Mouse (Mus musculus) inflammation-experienced regulatory T-cells, adult 6 months (primary cell): ENCODE measurements around the gene Map1a. TPM values are rescaled to one million over a fixed set of nuclear protein-coding genes. Genes with fewer than 3 reads are reported as not detected.

Source experiments
- ATAC-seq: one replicate; pipeline ENCODE4 v1.8.0; 2017
- polyA plus RNA-seq, 3 experiments: library from polyadenylated mRNA; unstranded; fragments of 100-300 nt; shearing (Covaris generic); gene quantifications; one replicate each; pipeline ENCODE4 v1.2.1; 2017

Gene Map1a
- polyA plus RNA-seq: under 1 TPM in 2 of 3 experiments, not detected in 1; 0.14 to 0.39 TPM

DNA sequence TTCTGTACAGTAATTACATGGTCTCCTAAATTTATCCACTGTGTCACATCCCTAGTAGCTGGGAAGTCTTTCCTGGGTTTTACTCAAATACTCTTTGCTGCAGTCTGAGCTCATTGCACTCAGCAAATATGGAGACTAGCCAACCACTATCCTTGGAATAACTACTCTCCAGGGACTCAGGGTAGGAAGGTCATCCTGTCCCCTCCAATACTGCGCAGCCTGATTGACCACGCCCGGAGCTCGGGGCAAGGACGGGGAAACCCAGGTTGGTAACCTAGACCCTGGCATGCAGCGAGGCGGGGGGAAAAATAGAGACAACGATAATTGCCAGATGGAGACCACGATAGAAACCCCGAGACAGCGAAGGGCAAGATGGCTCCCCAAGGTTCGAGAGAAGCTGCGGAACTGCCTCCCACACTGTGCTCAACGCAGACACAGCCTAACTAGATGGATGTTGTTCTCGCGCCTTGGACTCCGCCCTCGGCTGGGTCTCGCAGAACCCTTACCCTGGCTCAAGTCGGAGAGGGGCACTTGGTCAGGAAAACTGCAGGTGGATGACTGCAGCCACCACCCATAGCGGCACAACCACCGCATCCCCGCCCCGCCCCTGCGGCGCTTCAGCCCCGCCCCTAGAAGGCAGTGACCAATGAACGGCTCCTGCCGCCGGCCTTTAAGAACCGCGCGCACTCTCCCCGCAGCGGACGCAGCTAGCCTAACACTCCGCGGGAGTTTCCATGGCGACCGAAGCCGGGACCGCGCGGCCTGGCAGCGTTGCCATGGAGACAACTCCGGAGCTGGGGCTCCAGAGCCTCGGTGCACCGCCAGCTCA is at the start of gene Map1a:
Gene Map1a (plus strand): TSS at position 700 of the 829 bp plus-strand sequence.
- ATAC-seq: peak; percentile 97

DNA sequence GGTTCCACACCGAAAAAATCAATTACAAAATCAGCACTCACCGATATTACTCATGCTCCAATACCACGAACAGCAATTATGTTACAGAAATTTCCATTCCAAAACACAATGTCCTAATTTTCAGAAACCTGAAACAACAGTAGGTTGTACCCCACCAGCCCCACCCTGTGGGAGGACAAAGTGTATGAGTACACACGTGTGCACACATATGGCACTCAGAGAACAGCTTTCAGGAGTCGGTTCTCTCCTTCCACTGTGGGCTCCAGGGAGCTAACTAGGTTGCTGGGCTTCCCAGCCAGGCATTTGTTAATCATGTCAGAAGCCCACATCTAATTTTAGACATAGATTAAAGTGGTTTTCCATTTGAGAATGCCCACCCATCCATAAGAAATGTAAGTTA is 45.3 kb upstream of the Map1a start:
- ATAC-seq: no peak

GRCm38 (mm10) chr2:121249758-121250157 is 39.6 kb upstream of the Map1a start:
- no peak for ATAC-seq

- ATAC-seq: no peak
These were observed 21.0 kb upstream of the Map1a start for GRCm38 (mm10) chr2:121268446-121268845.

GRCm38 (mm10) chr2:121270521-121271235 is 18.7 kb upstream of the Map1a start:
- peak; percentile 46 for ATAC-seq

DNA sequence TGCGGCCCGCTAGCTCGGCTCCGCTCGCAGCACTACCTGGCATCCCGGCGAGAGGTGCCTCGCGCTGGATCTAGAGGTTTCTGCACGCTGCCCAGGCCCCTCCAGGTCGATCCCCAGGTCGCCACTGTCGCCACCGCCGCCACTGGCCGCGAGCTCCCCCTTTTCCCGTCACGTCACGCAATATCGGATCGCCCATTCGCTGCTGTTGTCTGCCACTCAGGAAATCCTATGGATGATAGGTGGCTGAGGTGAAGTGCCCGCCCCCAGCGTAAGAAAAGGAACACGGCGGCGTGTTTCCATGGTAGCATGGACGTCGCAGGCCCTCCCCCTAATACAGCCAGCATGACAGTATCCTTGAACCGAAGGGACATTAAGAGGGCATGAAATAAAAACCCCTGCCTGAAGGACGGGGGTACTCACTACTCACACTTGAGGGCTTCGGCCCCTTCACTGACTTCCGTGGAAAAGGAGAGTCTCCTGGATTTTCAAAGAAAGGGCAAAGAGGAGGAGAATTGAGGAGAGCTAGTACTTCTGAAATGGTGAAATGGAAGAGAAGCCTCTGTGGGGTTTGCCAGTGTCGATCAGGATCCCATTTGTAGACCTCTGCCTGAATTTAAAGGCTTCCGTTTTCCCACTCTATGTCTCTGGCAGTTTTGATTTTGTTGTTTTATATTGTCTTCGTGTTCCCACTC is 18.0 kb upstream of the Map1a start, which contains the start of gene Trp53bp1:
Gene Trp53bp1 (minus strand): TSS at position 172 of the 692 bp plus-strand sequence.
- peak; percentile 100 for ATAC-seq

GRCm38 (mm10) chr2:121271928-121272516 is 17.4 kb upstream of the Map1a start:
- ATAC-seq: no peak

GRCm38 (mm10) chr2:121287850-121288249 is 1.6 kb upstream of the Map1a start:
- no peak for ATAC-seq

- ATAC-seq: no peak
These were observed 535 bp downstream of the Map1a start for GRCm38 (mm10) chr2:121289730-121290540.

DNA sequence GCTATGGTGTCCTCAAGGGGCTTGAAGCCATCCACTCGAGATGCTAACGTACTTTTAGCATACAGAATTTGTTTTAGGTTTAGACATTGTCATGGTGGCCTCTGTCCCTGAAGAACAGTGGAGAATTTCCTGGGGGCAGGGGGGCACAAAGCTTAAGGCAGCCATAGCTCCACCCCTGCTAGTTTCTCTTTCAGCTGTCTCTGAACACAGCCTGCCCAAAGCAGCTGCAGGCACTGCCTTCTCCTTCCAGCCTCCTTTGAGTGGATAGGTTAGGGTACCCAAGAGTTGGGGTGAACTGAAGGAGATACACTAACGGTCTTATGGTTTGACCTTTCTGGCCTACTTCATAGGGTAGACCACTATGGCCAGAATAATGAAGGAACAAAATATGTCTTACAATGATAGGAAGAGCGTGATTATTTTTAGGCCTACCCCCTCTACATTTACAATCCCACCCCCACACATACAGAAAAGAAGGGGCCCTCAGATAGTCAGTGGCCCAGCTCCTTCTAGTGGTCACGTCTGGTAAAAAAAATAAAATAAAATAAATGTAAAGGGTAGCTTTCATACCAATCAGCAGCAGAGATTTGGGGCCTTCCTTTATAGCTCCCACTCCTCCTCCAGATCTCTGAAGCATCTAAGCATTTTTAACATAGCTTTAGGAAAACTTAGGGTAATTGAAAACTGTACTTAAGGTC is 3.1 kb downstream of the Map1a start:
- ATAC-seq: no peak

DNA sequence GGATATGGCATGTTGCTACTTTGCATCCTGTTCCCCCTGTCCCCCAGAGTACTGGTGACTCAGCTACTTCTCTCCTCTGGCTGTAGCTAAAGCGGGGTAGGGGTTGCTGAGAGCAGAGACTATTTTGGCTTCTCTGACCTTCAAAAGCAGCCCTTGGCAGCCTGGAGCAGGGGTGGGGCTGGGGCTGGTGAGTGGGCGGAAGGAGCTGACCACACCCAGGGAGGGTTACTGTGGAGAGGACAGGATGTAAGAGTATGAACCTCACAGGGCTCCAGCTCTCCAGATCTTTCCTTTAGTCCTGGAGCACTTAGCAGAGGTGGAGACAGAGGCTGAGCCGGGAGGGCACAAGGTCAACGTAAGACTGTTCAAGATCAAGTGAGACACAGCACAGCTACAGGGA is 4.8 kb downstream of the Map1a start:
- ATAC-seq: no peak

DNA sequence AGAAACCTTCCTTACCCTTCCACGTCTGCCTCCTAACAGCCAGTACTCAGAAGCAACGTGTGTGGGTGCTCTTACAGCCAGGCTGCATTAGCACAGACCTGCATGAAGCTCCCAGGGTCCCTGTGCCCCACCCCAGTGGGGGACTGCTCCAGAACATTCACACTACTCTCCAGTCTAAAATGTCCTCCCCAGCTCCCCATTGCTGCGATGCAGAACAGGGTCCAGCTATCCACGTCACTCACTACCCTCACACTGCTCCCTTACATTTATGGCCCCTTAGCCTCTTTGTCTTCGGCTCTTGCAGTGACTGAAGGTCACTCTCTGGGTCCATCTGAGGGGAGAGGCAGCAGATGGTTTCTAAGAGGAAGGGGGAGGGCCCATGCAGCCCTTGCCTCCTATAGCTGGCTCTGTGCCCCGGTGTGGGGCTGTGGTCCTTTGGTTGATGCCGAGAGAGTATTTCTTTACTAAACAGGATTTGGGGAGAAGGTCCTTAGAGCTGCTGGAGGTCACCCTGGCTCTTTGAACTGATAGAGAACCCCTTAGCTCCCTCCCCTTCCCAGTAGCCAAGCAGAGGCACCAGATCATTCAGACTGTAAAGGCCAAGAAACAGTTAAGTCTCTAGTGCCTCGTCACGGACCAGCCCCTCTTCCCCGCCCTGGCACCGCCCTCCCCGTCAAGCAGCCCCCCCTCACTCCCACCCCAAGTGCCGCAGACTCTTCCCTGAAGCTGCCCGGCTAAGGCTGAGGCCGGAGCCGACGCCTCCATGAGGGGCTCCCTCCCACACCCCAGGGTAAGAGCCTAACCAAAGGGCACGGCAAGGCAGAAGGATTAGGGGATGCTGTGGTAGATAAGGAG is 5.6 kb downstream of the Map1a start:
- ATAC-seq: no peak

DNA sequence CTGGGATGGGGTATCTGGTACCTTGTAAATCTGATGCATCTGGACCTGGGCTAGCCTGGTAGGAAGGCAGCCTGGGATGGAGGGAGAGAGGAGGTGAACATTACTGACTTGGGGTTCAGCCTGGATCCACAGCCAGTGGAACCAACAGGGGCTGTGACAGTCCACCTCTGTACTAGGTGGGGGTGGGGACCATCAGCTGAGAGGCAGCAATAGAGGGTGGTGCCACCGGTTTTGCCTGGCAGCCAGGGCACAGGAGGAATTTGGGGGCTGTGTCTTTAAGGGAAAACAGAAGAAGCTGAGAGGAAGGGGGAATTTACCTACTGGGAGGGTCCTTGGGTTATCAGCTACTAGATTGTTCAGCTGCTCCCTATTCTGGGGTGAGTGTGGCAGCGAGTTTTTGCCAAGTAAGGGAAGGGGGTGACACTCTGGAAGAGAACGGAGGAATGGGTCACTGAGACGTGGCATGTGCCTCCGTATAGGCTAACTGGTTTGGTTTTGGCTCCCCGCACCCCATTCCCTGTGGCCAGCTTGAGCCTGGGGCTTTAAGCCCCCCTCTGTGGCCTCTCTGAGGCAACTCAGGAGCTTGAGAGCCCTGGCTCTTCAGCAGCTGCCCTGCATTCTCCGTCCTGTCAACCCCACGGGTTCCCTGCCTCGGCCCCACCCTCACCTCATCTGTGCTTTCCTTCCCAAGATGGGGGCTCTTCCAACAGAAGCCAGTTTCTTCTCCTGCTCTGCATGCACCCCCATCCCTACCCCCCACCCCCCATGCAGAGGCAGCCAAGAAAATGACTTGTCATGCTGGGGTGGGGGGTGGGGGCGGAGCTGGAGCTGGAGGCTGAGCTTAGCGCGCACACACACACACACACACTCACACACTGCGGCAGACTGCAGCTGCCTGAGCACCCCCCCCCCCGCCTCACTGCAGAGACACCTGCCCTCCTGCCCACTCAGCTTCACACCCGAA is 6.5 kb downstream of the Map1a start:
- ATAC-seq: no peak

GRCm38 (mm10) chr2:121296754-121297231 is 7.4 kb downstream of the Map1a start:
- no peak for ATAC-seq

GRCm38 (mm10) chr2:121297701-121298100 is 8.3 kb downstream of the Map1a start:
- no peak for ATAC-seq

DNA sequence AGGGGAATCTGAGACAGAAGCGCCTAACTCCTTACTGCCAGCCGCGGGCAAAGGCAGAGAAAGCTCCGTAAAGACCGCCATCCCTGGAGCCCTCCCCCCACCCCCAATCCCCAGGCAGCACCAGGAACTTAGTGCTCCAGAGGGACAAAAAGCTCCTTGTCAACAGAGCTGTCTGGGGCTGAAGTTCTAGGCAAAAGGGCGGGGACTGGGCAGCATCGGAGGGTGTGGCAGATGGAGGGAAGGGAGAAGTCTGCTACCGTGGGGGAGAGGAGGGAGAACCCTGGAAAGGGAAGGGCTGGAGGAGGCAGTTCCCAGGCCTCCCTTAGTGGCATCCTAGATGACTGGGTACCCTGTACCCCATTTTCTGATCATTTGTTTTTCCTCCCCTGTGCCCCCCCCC is 8.7 kb downstream of the Map1a start:
- ATAC-seq: no peak

- ATAC-seq: no peak
These were observed 10.1 kb downstream of the Map1a start for GRCm38 (mm10) chr2:121299471-121299870.

GRCm38 (mm10) chr2:121300036-121300435 is 10.6 kb downstream of the Map1a start:
- no peak for ATAC-seq

DNA sequence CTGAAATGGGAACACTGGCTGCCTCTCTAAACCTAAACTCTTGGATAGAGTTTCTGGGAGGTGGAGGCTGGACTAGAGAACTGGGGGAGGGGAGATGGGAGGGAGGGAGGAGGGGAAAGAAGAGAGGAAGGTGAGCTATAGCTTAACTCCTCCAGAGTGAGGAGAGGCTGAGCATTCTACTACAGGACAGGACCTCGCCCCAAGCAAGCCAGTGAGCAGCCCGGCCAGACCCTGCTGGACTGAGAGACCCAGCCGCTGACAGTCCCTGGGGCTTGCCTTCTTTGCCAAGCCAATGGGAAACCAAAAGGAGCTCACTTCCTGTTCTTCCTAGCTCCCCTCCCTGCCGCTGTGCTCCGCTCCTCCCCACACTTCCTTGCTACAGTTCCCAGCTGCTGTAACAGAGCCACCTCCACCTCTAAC is 19.6 kb downstream of the Map1a start:
- no peak for ATAC-seq
